Mouse (Mus musculus): ENCODE data around the gene Ak7. TPM values are rescaled to one million over a fixed set of nuclear protein-coding genes. Genes with fewer than 3 reads are reported as not detected.

The Ak7 gene
- polyA plus RNA-seq, 1 experiment from 2014 or later = 4.1 TPM

DNA sequence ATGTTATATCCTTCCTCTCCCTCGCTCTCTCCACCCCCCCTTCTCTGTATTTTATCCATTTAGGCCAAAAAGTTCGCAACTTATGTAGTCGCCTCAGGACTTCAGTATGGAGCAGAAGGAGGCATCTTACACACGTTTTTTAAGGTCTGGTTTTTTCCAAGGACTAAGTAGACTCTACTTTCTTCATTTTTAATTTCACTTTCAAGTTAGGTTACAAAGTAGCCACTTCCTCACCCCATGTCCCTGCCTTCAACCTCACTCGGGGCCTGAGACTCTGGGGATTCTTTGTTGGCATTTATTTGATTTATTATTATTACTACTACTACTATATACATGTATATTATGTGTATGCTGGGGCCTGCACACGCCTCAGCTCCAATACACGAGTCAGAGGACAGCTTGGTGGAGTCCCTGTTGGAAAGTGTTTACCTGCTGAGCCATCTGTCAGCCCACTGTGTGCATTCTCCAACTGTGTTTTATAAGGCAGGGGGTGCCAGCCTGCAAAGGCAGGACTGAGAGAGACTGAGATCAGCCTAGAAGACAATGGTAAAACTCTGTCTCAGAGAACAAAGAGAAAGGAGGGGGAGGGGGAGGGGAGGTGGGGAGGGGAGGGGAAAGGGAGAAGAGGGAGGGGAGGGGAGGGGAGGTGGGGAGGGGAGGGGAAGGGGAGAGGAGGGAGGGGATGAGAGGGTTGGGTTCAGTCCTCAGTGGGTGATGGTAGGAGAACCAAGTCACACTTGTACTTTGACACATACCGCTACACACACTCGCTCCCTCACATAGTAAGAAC lies 27.8 kb downstream of the Ak7 start:
- H3K4me2 ChIP-seq (ENCODE audit: low read length) = no peak overlapping the region
- H3K9ac ChIP-seq (ENCODE audit: low read depth, low read length) = no peak overlapping the region
- H3K27me3 ChIP-seq (ENCODE audit: insufficient read depth, low read length) = no peaks in the 10 kb centered on the region
- TF ChIP-seq CTCF (IDR thresholded peaks at IDR 0.05; ENCODE audit: low read depth) = no peak
- no peak for DNase-seq (ENCODE audit: low spot score)
- WGBS = 69% methylated on average over 9 of the region's 9 CpGs
- ATAC-seq (replicated peaks; ENCODE audit: low FRiP score, low read depth) = no peak
- H3K36me3 ChIP-seq (ENCODE audit: insufficient read depth, low read length) = no peaks in the 10 kb centered on the region
- no peaks in the 10 kb centered on the region for H3K4me1 ChIP-seq (replicated peaks; ENCODE audit: insufficient read depth, low read length)
- H3K27ac ChIP-seq = no peak overlapping the region
- no peak overlapping the region for H3K4me3 ChIP-seq (replicated peaks; ENCODE audit: low read depth, low read length)
- no peaks in the 10 kb centered on the region for H3K9me3 ChIP-seq (replicated peaks; ENCODE audit: low read length)

GRCm38 (mm10) chr12:105735226-105735888 lies 29.6 kb downstream of the Ak7 start:
- ATAC-seq (replicated peaks; ENCODE audit: low FRiP score, low read depth) = peak; percentile 68
- DNase-seq (ENCODE audit: low spot score) = peak; percentile 15
- no peak for TF ChIP-seq CTCF (IDR thresholded peaks at IDR 0.05; ENCODE audit: low read depth)
- Histone ChIP-seq H3K4me1 (replicated peaks; ENCODE audit: insufficient read depth, low read length) (no peaks in the 10 kb centered on the region), H3K27me3 (ENCODE audit: insufficient read depth, low read length) (no peaks in the 10 kb centered on the region), H3K36me3 (ENCODE audit: insufficient read depth, low read length) (no peaks in the 10 kb centered on the region), H3K4me2 (ENCODE audit: low read length) (no peak overlapping the region), H3K9me3 (replicated peaks; ENCODE audit: low read length) (no peaks in the 10 kb centered on the region), H3K9ac (ENCODE audit: low read depth, low read length) (no peak overlapping the region), H3K27ac (peak overlapping the region; percentile 48), H3K4me3 (replicated peaks; ENCODE audit: low read depth, low read length) (no peak overlapping the region)
- 50% methylated on average over 7 of the region's 7 CpGs for WGBS

- H3K27ac ChIP-seq = peak overlapping the region; percentile 42
- ATAC-seq (replicated peaks; ENCODE audit: low FRiP score, low read depth) = peak; percentile 67
Measured at GRCm38 (mm10) chr12:105735889-105736251, 30.1 kb downstream of the Ak7 start.

GRCm38 (mm10) chr12:105738316-105739096 lies 32.7 kb downstream of the Ak7 start:
- no peak for TF ChIP-seq CTCF (IDR thresholded peaks at IDR 0.05; ENCODE audit: low read depth)
- Histone ChIP-seq H3K4me2 (ENCODE audit: low read length) (no peak overlapping the region), H3K4me3 (replicated peaks; ENCODE audit: low read depth, low read length) (no peak overlapping the region), H3K27me3 (ENCODE audit: insufficient read depth, low read length) (no peaks in the 10 kb centered on the region), H3K4me1 (replicated peaks; ENCODE audit: insufficient read depth, low read length) (no peaks in the 10 kb centered on the region), H3K9me3 (replicated peaks; ENCODE audit: low read length) (no peaks in the 10 kb centered on the region), H3K27ac (no peak overlapping the region), H3K9ac (ENCODE audit: low read depth, low read length) (no peak overlapping the region), H3K36me3 (ENCODE audit: insufficient read depth, low read length) (no peaks in the 10 kb centered on the region)
- 57% methylated on average over 15 of the region's 15 CpGs for WGBS
- no peak for ATAC-seq (replicated peaks; ENCODE audit: low FRiP score, low read depth)
- no peak for DNase-seq (ENCODE audit: low spot score)

More at GRCm38 (mm10) chr12:105735889-105736251, 30.1 kb downstream of the Ak7 start:
- no peaks in the 10 kb centered on the region for H3K4me1 ChIP-seq (replicated peaks; ENCODE audit: insufficient read depth, low read length)
- DNase-seq (ENCODE audit: low spot score) = peak; percentile 10
- TF ChIP-seq CTCF (IDR thresholded peaks at IDR 0.05; ENCODE audit: low read depth) = no peak
- H3K9me3 ChIP-seq (replicated peaks; ENCODE audit: low read length) = no peaks in the 10 kb centered on the region
- no peaks in the 10 kb centered on the region for H3K36me3 ChIP-seq (ENCODE audit: insufficient read depth, low read length)
- H3K27me3 ChIP-seq (ENCODE audit: insufficient read depth, low read length) = no peaks in the 10 kb centered on the region
- H3K9ac ChIP-seq (ENCODE audit: low read depth, low read length) = no peak overlapping the region
- H3K4me3 ChIP-seq (replicated peaks; ENCODE audit: low read depth, low read length) = no peak overlapping the region
- H3K4me2 ChIP-seq (ENCODE audit: low read length) = no peak overlapping the region
- WGBS = 69% methylated on average over 6 of the region's 6 CpGs

DNA sequence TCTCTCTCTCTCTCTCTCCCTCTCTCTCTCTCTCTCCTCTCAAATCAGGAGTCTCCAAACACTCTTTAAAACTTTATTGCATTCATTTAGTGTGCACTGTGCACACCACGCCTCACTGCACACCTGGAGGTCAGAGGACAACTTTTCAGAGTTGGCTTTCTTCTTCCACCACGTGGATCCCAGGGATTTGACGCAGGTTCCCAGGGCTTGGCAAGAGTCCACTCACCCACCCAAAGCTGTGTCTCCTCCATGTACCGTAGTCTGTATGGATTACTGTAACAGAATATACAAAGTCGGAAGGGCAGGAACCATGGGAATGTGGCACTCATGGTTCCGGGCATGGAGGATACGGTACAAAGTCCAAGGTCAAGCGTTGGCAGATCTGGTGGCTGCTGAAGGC lies 33.9 kb downstream of the Ak7 start:
- Histone ChIP-seq H3K9ac (ENCODE audit: low read depth, low read length) (no peak overlapping the region), H3K36me3 (ENCODE audit: insufficient read depth, low read length) (no peaks in the 10 kb centered on the region), H3K4me2 (ENCODE audit: low read length) (no peak overlapping the region), H3K4me1 (replicated peaks; ENCODE audit: insufficient read depth, low read length) (no peaks in the 10 kb centered on the region), H3K9me3 (replicated peaks; ENCODE audit: low read length) (no peaks in the 10 kb centered on the region), H3K27me3 (ENCODE audit: insufficient read depth, low read length) (no peaks in the 10 kb centered on the region), H3K4me3 (replicated peaks; ENCODE audit: low read depth, low read length) (no peak overlapping the region), H3K27ac (no peak overlapping the region)
- WGBS = 63% methylated on average over 8 of the region's 8 CpGs
- DNase-seq (ENCODE audit: low spot score) = no peak
- no peak for TF ChIP-seq CTCF (IDR thresholded peaks at IDR 0.05; ENCODE audit: low read depth)
- no peak for ATAC-seq (replicated peaks; ENCODE audit: low FRiP score, low read depth)

DNA sequence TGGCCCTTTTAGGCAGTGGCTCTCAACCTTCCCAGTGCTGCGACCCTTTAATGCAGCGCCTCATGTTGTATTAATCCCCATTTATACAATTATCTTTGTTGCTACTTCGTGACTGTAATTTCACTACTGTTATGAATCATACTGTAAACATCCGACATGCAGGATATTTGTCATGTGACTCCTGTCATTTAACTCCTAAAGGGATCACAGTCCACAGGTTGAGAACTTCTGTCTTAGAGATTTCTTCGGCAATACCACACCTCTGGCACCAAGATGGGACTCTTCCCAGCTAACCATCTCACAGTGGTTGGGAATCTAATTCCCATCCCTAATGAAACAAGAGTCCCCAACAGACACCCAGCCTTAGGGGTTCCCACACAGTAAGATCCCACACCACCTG lies 42.3 kb downstream of the Ak7 start:
- no peaks in the 10 kb centered on the region for H3K4me1 ChIP-seq (replicated peaks; ENCODE audit: insufficient read depth, low read length)
- H3K4me3 ChIP-seq (replicated peaks; ENCODE audit: low read depth, low read length) = no peak overlapping the region
- no peaks in the 10 kb centered on the region for H3K36me3 ChIP-seq (ENCODE audit: insufficient read depth, low read length)
- no peak for DNase-seq (ENCODE audit: low spot score)
- no peaks in the 10 kb centered on the region for H3K9me3 ChIP-seq (replicated peaks; ENCODE audit: low read length)
- no peak overlapping the region for H3K27ac ChIP-seq
- WGBS = 81% methylated on average over 5 of the region's 5 CpGs
- no peak for ATAC-seq (replicated peaks; ENCODE audit: low FRiP score, low read depth)
- H3K27me3 ChIP-seq (ENCODE audit: insufficient read depth, low read length) = no peaks in the 10 kb centered on the region
- TF ChIP-seq CTCF (IDR thresholded peaks at IDR 0.05; ENCODE audit: low read depth) = no peak
- no peak overlapping the region for H3K4me2 ChIP-seq (ENCODE audit: low read length)
- no peak overlapping the region for H3K9ac ChIP-seq (ENCODE audit: low read depth, low read length)

Data from kidney, postnatal 0 days (tissue).